Mouse (Mus musculus) heart, embryonic 16.5 days (tissue): ENCODE data around the gene Ralgps1. TPM values are rescaled to one million over a fixed set of nuclear protein-coding genes. Genes with fewer than 3 reads are reported as not detected.
A peak's percentile ranks its signal among the peaks of the same experiment; 100 is the strongest.
"Not testable (repeated sequence)": the region's sequence is repeated elsewhere in the genome, so short reads cannot be mapped to it uniquely, and the experiment has no call there.

Experiments
- ATAC-seq: fragments of 200-750 bp; cut with Nextera tagmentation; replicated peaks from 2 replicates; pipeline ENCODE4 v1.8.0; 2017; ENCODE audit warnings: moderate number of reproducible peaks; ENCODE audit not compliant: insufficient read depth, low FRiP score; ENCODE audit errors: extremely low read depth
- H3K27ac ChIP-seq: fragments of 300-500 bp; sonication (generic); 2 replicates; pipeline ENCODE4 v1.5.1; 2014; ENCODE audit warnings: mild to moderate bottlenecking, low read length, control low read depth, moderate library complexity
- H3K27me3 ChIP-seq: fragments of 300-500 bp; sonication (generic); 2 replicates; pipeline ENCODE4 v1.6.1; 2014; ENCODE audit warnings: low read length, mixed read lengths; ENCODE audit not compliant: control insufficient read depth, insufficient read depth
- H3K36me3 ChIP-seq: fragments of 300-500 bp; sonication (generic); 2 replicates; pipeline ENCODE4 v1.6.1; 2014; ENCODE audit not compliant: control insufficient read depth, insufficient read depth
- H3K4me1 ChIP-seq: fragments of 300-500 bp; sonication (generic); 2 replicates; pipeline ENCODE4 v1.6.1; 2014; ENCODE audit warnings: low read length, mixed read lengths; ENCODE audit not compliant: control insufficient read depth, insufficient read depth
- H3K4me2 ChIP-seq: fragments of 300-500 bp; sonication (generic); 2 replicates; pipeline ENCODE4 v1.6.1; 2014; ENCODE audit warnings: low read depth, mild to moderate bottlenecking, control low read depth, low read length
- H3K4me3 ChIP-seq: fragments of 300-500 bp; sonication (generic); 2 replicates; pipeline ENCODE4 v1.5.1; 2014; ENCODE audit warnings: mild to moderate bottlenecking, control low read depth, low read length
- H3K9ac ChIP-seq: fragments of 300-500 bp; sonication (generic); 2 replicates; pipeline ENCODE4 v1.6.1; 2014; ENCODE audit warnings: low read length, control low read depth
- H3K9me3 ChIP-seq: fragments of 300-500 bp; sonication (generic); replicated peaks from 2 replicates; pipeline ENCODE4 v1.6.1; 2016; ENCODE audit warnings: low read length; ENCODE audit not compliant: control insufficient read depth
- WGBS: fragments of 180-500 bp; shearing (Covaris S2); extraction: QIAGEN DNeasy Blood & Tissue Kit; methylation state at CpG from one replicate; pipeline ENCODE4 v1.1.7; 2014; 5-methylcytosine and 5-hydroxymethylcytosine counted together
- polyA plus RNA-seq: library from polyadenylated mRNA; unstranded; fragments of >200 nt; fragmentation: Nextera tagmentation; extraction: Ambion mirVana; gene quantifications from 2 replicates; pipeline ENCODE4 v1.2.1, GENCODE M21; 2015

Ralgps1 gene
- polyA plus RNA-seq, 1 experiment from 2014 or later: 4.6 TPM

DNA sequence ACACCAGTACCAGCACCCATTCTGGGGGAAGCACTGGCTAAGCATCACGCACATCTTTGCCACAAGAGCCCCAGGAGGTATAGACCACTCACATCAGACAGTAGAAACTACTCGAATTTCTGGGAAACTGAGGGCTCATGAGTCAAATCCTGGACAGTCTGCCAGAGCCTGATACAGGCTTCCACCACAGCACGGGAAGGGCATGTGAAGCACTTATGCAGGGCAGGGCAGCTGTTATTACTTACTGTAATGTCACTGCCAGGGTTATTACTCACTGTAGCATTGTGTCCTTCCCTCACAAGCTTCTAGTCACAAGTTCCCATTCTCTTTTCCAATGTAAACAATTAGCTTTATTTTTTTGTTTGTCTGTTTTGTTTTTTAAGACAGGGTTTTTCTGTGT lies 27.9 kb downstream of the Ralgps1 start:
- no peak overlapping the region for H3K27ac ChIP-seq
- WGBS: 60% methylated on average over 3 of the region's 3 CpGs
- H3K9ac ChIP-seq: no peak overlapping the region
- H3K4me2 ChIP-seq: no peak overlapping the region
- H3K9me3 ChIP-seq: no peaks in the 10 kb centered on the region
- H3K27me3 ChIP-seq: no peaks in the 10 kb centered on the region
- no peaks in the 10 kb centered on the region for H3K36me3 ChIP-seq
- H3K4me3 ChIP-seq: no peak overlapping the region
- ATAC-seq: no peak
- H3K4me1 ChIP-seq: peaks cover 26% of the 10 kb centered on the region

DNA sequence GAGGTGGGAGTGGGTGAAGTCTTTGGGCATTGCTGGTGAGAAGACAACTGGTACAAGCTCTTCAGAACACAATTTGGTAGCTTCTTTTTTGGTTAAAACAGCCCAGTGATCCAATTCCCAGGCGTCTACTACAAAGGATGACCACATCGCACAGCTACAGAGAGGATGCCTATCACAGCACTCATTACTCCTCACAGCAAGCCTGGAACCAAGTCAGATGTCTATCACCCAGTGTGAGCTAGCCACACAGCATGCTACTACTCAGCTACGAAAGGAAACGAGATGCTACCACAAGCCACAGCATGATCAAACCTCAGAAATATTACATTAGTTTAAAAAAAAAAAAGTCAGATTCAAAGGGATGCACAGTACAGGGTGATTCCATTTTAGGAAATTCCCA lies 29.1 kb downstream of the Ralgps1 start:
- no peaks in the 10 kb centered on the region for H3K36me3 ChIP-seq
- H3K4me3 ChIP-seq: no peak overlapping the region
- H3K9ac ChIP-seq: no peak overlapping the region
- 70% methylated on average over 4 of the region's 4 CpGs for WGBS
- H3K27me3 ChIP-seq: no peaks in the 10 kb centered on the region
- no peak overlapping the region for H3K4me2 ChIP-seq
- no peak for ATAC-seq
- no peak overlapping the region for H3K27ac ChIP-seq
- H3K9me3 ChIP-seq: no peaks in the 10 kb centered on the region
- peaks cover 25% of the 10 kb centered on the region for H3K4me1 ChIP-seq

DNA sequence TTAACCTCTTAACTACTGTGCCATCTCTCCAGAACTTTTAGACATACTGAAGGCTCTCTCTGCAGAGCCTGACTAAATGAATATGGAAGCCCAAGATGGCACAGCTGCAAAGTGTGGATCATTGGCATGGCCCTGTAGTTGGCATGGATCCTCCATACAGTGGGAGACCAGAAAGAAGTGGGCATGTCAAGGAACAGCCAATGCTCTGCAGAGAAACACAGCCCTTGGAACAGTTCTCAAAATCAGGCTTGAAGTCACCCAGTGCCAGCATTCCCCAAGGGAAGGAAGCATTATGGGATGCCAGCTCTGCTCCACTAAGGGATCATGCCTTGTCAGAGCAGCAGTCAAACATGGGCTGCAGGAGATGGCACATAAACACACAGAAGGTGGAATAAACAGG lies 35.5 kb downstream of the Ralgps1 start:
- ATAC-seq: no peak

DNA sequence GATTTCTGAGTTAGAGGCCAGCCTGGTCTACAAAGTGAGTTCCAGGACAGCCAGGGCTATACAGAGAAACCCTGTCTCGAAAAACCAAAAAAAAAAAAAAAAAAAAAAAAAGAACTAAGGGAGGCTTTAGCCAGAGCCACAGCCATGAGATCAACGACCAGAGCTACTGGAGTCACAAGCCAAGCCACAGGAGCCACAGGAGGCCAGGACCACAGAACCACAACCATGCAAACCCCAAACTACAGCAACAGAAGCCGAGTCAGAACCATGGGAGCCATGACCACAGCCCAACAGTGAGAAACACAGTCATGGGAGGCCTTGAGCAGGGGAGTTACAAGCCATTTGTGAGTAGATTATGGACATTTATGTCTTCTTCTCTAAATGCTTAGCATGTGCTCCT lies 41.7 kb downstream of the Ralgps1 start:
- Histone ChIP-seq H3K4me2 (no peak overlapping the region), H3K27ac (no peak overlapping the region), H3K9ac (no peak overlapping the region), H3K27me3 (no peaks in the 10 kb centered on the region), H3K4me1 (peaks cover 3% of the 10 kb centered on the region; the same call in 1 of the 2 replicates), H3K4me3 (no peak overlapping the region), H3K9me3 (peaks cover under 1% of the 10 kb centered on the region; the same call in 1 of the 2 replicates), H3K36me3 (no peaks in the 10 kb centered on the region; the same call in 1 of the 2 replicates)
- 68% methylated on average over 2 of the region's 3 CpGs for WGBS
- ATAC-seq: no peak

More for the DNA sequence above, 35.5 kb downstream of the Ralgps1 start:
- H3K4me1 ChIP-seq: no peaks in the 10 kb centered on the region
- H3K27me3 ChIP-seq: no peaks in the 10 kb centered on the region
- peaks cover 4% of the 10 kb centered on the region for H3K9me3 ChIP-seq
- H3K9ac ChIP-seq: no peak overlapping the region
- no peak overlapping the region for H3K4me2 ChIP-seq
- H3K36me3 ChIP-seq: peaks cover 8% of the 10 kb centered on the region
- H3K4me3 ChIP-seq: no peak overlapping the region
- no peak overlapping the region for H3K27ac ChIP-seq

DNA sequence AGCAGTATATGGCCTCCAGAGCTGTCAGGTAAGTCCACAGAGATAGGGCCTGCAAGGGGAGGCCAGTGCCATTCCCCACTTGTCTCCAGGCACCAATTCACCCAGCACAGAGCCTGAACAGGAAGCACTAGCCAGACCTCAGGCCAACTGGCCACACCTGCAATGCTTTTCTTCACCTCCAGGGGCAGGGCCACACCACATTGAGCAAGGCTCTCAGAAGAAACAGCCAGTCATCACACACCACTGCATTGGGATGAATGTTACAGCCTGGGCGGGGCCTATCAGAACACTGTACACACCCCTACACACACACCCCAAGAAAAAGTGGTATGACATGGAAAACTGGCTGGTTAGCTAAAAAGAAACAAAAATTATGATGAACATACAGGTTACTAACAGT lies 42.3 kb downstream of the Ralgps1 start:
- H3K4me3 ChIP-seq: no peak overlapping the region
- no peak for ATAC-seq
- H3K27me3 ChIP-seq: no peaks in the 10 kb centered on the region
- H3K4me2 ChIP-seq: no peak overlapping the region
- H3K36me3 ChIP-seq: no peaks in the 10 kb centered on the region
- 83% methylated on average over 1 of the region's 1 CpGs for WGBS
- no peaks in the 10 kb centered on the region for H3K9me3 ChIP-seq
- H3K9ac ChIP-seq: no peak overlapping the region
- no peak overlapping the region for H3K27ac ChIP-seq
- peaks cover 3% of the 10 kb centered on the region; the same call in 1 of the 2 replicates for H3K4me1 ChIP-seq

DNA sequence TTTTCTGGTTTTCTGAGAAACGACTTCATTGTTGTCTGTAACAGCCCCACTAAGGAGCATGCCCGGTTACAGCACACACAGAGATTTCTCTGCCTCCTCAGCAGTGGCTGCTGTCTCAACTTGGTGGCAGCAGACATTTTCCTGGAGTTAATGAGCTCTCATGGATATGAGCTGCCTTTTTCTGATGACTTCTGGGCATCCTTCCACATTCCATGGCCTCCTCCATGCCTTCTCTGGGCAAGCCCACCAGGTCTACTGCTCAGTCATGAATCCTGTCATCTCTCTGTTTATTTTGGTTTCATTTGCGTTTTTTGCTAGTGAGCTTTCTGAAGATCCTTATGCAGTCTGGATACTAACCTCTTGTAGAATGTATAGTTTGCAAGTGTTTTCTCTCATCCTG lies 45.9 kb downstream of the Ralgps1 start:
- no peak for ATAC-seq
- H3K9me3 ChIP-seq: no peaks in the 10 kb centered on the region
- no peaks in the 10 kb centered on the region for H3K27me3 ChIP-seq
- WGBS: 51% methylated on average over 3 of the region's 3 CpGs
- no peak overlapping the region for H3K4me3 ChIP-seq
- H3K36me3 ChIP-seq: no peaks in the 10 kb centered on the region
- H3K4me2 ChIP-seq: no peak overlapping the region
- no peak overlapping the region for H3K9ac ChIP-seq
- peaks cover 6% of the 10 kb centered on the region; the same call in 1 of the 2 replicates for H3K4me1 ChIP-seq
- peak overlapping the region; percentile 14; the same call in 1 of the 2 replicates for H3K27ac ChIP-seq

DNA sequence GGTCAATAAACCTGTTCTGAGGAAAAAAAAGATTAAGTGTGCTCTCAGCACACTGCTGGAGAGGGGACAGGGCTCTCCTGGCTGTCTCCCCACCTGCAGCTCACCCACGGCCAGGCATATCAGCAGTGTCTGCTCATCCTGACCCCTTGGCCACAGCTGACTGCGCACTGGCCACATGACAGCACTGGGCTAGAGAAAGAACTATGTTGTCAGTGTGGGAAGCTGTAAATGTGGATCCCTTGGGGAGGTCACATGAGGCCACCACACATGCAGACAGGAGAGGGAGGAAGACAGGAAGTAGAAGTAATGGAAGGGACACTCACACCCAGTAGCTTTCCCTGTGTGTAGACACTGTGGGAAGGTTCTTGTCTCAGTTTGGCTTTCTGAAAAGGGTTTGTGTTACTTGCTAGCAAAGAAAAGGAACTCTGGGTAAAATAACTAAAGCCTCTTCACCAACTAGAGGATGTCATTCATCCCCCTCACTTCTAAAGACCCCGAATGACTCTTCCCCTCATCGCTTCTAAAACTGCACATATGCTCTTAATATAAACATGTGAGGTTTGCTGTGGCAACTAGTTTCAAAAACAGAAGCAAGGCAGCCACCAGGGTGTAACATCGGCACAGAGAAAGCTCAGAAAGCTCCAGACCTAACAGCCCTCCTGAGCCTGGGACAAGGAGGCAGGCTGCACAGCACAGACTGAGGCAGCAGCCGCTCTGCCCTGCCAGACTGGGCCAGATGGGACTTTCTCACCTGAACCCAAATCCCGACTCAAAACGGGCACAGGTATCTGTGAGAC lies 47.3 kb downstream of the Ralgps1 start:
- H3K9me3 ChIP-seq: no peaks in the 10 kb centered on the region
- peaks cover 6% of the 10 kb centered on the region; the same call in 1 of the 2 replicates for H3K4me1 ChIP-seq
- no peaks in the 10 kb centered on the region for H3K27me3 ChIP-seq
- no peak overlapping the region for H3K9ac ChIP-seq
- no peak overlapping the region for H3K4me2 ChIP-seq
- H3K4me3 ChIP-seq: no peak overlapping the region
- ATAC-seq: no peak
- H3K27ac ChIP-seq: no peak overlapping the region
- 69% methylated on average over 8 of the region's 8 CpGs for WGBS
- no peaks in the 10 kb centered on the region for H3K36me3 ChIP-seq

DNA sequence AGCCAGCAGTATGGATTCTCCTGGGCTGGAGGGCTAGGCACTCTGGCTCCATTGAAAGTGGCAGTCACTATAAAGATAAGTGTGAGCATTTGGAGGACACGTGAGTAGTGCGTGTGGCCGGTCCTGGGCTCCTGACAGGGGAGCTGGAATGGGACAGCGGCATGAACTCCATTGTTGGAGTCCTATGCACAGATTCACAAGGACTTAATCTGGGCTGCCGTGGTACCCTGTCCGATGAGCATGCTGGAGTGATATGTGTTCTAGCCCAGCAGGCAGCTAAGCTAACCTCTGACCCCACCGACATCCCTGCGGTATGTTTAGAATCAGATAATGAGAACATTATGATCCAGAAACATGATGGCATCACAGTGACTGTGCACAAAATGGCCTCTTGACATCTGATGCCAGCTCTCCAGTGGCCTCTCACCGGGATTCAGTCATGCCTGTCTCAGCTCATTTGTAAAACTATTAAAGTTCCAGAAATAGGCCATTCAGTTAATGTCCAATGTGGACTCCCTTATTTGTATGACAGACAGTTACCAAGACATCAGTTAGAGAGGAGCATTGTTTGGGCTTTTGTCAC lies 48.2 kb downstream of the Ralgps1 start:
- 77% methylated on average over 9 of the region's 9 CpGs for WGBS
- H3K4me1 ChIP-seq, H3K36me3 ChIP-seq, H3K4me3 ChIP-seq, H3K27me3 ChIP-seq, H3K9me3 ChIP-seq, H3K4me2 ChIP-seq, ATAC-seq, H3K27ac ChIP-seq, H3K9ac ChIP-seq: not testable (repeated sequence)

DNA sequence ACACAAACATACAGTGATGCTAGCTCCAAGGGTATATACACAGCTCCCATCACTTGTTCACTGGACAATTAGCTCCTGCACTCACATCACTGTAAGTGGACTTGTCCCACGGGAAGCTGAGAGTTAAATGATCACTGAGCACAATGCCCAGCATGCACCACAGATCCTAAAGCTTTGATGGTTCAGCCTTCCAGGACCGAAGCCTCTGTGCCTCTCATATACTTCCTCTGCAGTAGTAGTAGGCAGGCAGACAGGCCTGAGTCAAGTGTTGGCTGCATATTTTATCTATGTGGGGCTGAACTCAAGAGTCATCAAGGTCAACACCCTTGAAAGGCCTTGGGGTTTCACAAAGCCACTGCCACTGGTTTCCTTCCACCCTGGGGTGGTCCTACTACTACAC lies 49.6 kb downstream of the Ralgps1 start:
- 62% methylated on average over 2 of the region's 2 CpGs for WGBS
- no peaks in the 10 kb centered on the region for H3K36me3 ChIP-seq
- no peak overlapping the region for H3K4me3 ChIP-seq
- peaks cover 6% of the 10 kb centered on the region; the same call in 1 of the 2 replicates for H3K4me1 ChIP-seq
- no peak overlapping the region for H3K4me2 ChIP-seq
- H3K27ac ChIP-seq: no peak overlapping the region
- no peaks in the 10 kb centered on the region for H3K9me3 ChIP-seq
- H3K9ac ChIP-seq: no peak overlapping the region
- H3K27me3 ChIP-seq: no peaks in the 10 kb centered on the region
- ATAC-seq: no peak
